Mouse (Mus musculus): ENCODE measurements around the gene Ciz1. TPM values are rescaled to one million over a fixed set of nuclear protein-coding genes. Genes with fewer than 3 reads are reported as not detected.

Gene Ciz1
- polyA plus RNA-seq, 1 experiment from 2014 or later, result 56.7 TPM

DNA sequence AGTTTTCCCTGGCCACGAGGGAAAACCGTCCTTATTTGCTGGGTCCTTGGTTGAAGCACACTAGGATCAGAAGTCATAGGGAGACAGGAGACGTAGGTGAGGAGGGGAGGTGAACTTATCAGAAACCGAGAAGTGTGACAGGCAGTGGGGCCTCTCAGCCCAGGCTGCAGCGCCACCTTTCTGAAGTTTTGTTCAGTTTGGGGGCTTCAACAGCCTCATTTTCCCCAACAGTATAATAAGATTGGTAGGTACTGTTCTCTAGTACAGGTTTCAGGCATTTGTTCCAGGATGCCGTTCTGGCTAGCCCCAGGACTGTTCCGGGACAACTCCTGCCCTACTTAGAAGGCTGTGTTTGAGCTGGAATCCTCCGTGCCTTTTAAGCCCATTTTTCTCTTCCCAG, 42.8 kb downstream of the Ciz1 start:
- peak overlapping the region; percentile 85 for H3K27ac ChIP-seq
- H3K9ac ChIP-seq (replicated peaks), result peak overlapping the region; percentile 86
- H3K27me3 ChIP-seq, result no peaks in the 10 kb centered on the region
- peaks cover 19% of the 10 kb centered on the region for H3K4me1 ChIP-seq (replicated peaks)
- H3K4me3 ChIP-seq (replicated peaks), result peak overlapping the region; percentile 83
- H3K36me3 ChIP-seq, result peaks cover 12% of the 10 kb centered on the region; the same call in 1 of the 2 replicates
- H3K4me2 ChIP-seq (replicated peaks), result peak overlapping the region; percentile 96
- 5% methylated on average over 8 of the region's 8 CpGs for WGBS
- H3K9me3 ChIP-seq, result no peaks in the 10 kb centered on the region
- ATAC-seq, result no peak

DNA sequence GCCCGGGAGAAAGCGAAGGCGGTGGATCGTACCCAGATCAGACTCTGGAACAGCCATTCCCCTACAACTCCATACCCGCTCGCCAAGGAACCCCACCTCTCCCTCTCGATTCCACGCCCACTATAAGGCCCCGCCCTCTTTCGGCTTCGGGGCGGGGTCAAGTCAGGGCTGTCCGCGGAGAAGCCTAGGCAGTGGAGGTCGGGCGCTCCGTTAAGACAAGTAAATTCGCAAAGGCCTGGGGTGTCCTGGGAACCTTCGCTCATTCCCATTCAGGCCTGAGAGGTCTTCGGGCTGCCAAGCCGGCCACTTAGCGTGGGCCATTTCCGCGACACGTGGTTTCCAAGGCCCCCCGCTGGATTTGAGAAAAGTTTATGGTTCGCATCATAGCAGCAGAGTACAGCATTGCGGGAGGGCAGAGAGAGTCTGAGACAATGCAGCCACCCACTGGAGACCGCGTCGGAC, 43.4 kb downstream of the Ciz1 start, which contains the start of gene Ptges2:
Gene Ptges2, plus strand, starts transcription at position 413 of the 462 bp plus-strand sequence.
- H3K9me3 ChIP-seq, result no peaks in the 10 kb centered on the region
- H3K4me3 ChIP-seq (replicated peaks), result peak within 1 kb of the TSS; percentile 83
- peak within 1 kb of the TSS; percentile 86 for H3K9ac ChIP-seq (replicated peaks)
- peaks cover 17% of the 10 kb centered on the region for H3K36me3 ChIP-seq
- WGBS, result under 1% methylated on average over 31 of the region's 31 CpGs
- peak within 1 kb of the TSS; percentile 96 for H3K4me2 ChIP-seq (replicated peaks)
- peak within 1 kb of the TSS; percentile 85 for H3K27ac ChIP-seq
- H3K27me3 ChIP-seq, result no peaks in the 10 kb centered on the region
- ATAC-seq, result peak; percentile 91
- peaks cover 19% of the 10 kb centered on the region for H3K4me1 ChIP-seq (replicated peaks)

DNA sequence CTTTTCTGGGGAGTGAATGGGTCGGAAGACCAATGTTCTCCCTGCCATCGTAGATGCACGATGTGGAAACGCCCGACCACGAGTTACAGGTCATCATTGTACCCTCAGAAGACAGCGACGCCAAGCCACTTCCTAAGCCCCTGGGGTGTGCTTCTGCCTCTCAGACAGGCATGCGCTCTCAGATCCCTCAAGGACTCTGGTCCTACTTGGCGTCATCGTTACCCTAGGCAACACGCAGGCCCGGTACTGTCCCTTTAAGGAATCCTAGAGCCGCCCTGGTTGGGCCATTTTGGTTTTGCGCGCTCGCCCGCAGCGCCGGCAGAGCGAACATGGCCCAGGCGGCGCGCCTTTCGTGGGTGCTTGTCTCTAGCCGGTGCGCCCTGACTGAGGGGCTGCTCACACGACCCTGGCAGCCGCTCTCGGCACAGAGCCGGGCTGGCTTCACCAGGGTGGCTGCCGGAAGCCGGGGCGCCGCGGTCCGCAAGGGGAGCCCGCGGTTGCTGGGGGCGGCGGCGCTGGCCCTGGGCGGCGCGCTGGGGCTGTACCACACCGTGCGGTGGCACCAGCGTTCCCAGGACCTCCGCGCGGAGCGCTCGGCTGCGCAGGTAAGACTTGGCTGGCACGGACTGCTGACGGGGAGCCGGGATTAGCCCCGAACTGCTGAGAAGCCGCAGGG, 44.0 kb downstream of the Ciz1 start:
- peak overlapping the region; percentile 83 for H3K4me3 ChIP-seq (replicated peaks)
- H3K36me3 ChIP-seq, result peaks cover 23% of the 10 kb centered on the region
- H3K27me3 ChIP-seq, result no peaks in the 10 kb centered on the region
- peak overlapping the region; percentile 85 for H3K27ac ChIP-seq
- H3K9me3 ChIP-seq, result no peaks in the 10 kb centered on the region
- under 1% methylated on average over 59 of the region's 59 CpGs for WGBS
- peak; percentile 98 for ATAC-seq
- H3K9ac ChIP-seq (replicated peaks), result peak overlapping the region; percentile 86
- peak overlapping the region; percentile 96 for H3K4me2 ChIP-seq (replicated peaks)
- H3K4me1 ChIP-seq (replicated peaks), result peaks cover 19% of the 10 kb centered on the region

DNA sequence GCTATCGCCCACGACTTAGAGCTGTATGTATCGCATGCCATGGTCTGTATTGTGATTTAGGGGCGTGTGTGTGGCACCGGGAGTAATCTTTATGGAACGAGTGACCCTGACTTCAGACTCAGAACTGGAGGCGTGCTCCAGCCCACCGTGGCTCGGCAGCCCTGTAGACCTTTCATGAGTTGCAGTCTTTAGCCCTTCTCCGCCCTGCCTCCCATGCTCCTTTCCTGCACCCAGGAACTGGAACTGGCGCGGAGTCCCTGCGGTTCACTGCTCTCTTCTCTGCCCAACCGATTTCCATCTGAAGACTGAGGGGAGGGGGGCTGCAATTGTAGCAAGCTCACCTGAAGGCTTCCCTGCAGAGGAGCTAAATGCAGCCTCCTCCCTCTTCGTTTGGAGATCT, 44.6 kb downstream of the Ciz1 start:
- H3K27me3 ChIP-seq, result no peaks in the 10 kb centered on the region
- peak overlapping the region; percentile 83 for H3K4me3 ChIP-seq (replicated peaks)
- H3K4me1 ChIP-seq (replicated peaks), result peaks cover 19% of the 10 kb centered on the region
- H3K4me2 ChIP-seq (replicated peaks), result peak overlapping the region; percentile 96
- H3K9ac ChIP-seq (replicated peaks), result peak overlapping the region; percentile 86
- ATAC-seq, result no peak
- H3K27ac ChIP-seq, result 0 out of 2 replicates have a peak overlapping the region, but pooled peaks have one; percentile 85
- H3K36me3 ChIP-seq, result peaks cover 29% of the 10 kb centered on the region
- WGBS, result under 1% methylated on average over 15 of the region's 15 CpGs
- no peaks in the 10 kb centered on the region for H3K9me3 ChIP-seq

DNA sequence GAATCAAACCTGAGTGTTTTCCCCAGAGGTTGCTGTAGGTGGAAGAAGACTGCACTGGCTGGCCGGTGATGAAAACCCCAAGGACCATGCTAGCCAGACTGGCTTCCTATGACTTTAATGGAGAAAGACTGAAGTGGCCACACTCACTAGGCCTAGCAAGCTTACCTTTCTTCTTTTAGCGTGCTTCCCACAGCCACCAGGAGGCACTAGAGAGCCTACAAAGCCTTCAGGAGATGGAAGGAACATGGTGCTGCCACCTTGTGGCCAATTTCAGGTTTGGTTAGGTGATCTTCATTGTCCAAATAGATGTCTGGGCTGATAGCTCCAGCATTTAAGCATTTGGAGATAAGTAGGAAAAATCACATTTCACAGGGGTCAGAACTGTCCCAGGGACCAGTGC, 52.5 kb downstream of the Ciz1 start:
- Histone ChIP-seq H3K4me2 (replicated peaks) (no peak overlapping the region), H3K9ac (replicated peaks) (no peak overlapping the region), H3K4me1 (replicated peaks) (no peaks in the 10 kb centered on the region), H3K27ac (no peak overlapping the region), H3K36me3 (peaks cover 34% of the 10 kb centered on the region), H3K4me3 (replicated peaks) (no peak overlapping the region), H3K9me3 (no peaks in the 10 kb centered on the region), H3K27me3 (no peaks in the 10 kb centered on the region)
- ATAC-seq, result peak; percentile 67
- 18% methylated on average over 2 of the region's 2 CpGs for whole genome bisulfite sequencing

DNA sequence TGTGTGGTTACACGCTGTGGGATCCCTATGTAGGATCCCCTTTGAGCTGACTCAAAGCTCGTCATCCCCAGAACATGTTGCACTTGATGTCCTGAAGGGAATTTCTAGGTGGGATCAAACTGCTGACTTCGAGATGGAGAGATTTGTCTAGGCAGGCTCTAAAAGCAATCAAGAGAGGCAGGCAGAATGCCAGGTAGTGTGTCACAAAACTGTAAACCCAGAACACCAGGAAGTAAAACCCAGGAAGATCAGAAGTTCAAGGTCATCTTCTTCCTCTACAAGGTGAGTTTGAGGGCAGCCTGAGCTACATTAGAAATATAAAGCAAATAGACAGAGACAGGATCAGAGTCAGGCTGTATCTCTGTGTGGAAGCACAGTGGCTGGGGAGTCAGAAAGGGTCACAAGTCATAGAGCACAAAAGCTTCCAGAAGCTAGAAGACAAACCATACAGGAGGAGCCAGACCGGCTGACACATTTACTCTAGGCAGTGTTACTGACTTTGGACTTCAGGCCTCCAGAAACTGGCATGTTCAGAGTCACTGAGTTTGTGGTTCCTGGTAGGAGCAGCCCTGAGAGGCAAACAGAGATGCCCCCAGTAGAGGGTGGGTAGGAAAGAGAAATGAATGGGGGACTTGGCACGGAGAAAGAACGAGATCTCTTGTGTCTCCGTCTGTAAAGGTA, 55.2 kb downstream of the Ciz1 start:
- ATAC-seq, result no peak
- no peak overlapping the region for H3K27ac ChIP-seq
- 82% methylated on average over 7 of the region's 7 CpGs for WGBS
- H3K36me3 ChIP-seq, result peaks cover 8% of the 10 kb centered on the region
- no peaks in the 10 kb centered on the region for H3K4me1 ChIP-seq (replicated peaks)
- H3K4me2 ChIP-seq (replicated peaks), result no peak overlapping the region
- no peak overlapping the region for H3K9ac ChIP-seq (replicated peaks)
- no peak overlapping the region for H3K4me3 ChIP-seq (replicated peaks)
- H3K9me3 ChIP-seq, result no peaks in the 10 kb centered on the region
- no peaks in the 10 kb centered on the region for H3K27me3 ChIP-seq

DNA sequence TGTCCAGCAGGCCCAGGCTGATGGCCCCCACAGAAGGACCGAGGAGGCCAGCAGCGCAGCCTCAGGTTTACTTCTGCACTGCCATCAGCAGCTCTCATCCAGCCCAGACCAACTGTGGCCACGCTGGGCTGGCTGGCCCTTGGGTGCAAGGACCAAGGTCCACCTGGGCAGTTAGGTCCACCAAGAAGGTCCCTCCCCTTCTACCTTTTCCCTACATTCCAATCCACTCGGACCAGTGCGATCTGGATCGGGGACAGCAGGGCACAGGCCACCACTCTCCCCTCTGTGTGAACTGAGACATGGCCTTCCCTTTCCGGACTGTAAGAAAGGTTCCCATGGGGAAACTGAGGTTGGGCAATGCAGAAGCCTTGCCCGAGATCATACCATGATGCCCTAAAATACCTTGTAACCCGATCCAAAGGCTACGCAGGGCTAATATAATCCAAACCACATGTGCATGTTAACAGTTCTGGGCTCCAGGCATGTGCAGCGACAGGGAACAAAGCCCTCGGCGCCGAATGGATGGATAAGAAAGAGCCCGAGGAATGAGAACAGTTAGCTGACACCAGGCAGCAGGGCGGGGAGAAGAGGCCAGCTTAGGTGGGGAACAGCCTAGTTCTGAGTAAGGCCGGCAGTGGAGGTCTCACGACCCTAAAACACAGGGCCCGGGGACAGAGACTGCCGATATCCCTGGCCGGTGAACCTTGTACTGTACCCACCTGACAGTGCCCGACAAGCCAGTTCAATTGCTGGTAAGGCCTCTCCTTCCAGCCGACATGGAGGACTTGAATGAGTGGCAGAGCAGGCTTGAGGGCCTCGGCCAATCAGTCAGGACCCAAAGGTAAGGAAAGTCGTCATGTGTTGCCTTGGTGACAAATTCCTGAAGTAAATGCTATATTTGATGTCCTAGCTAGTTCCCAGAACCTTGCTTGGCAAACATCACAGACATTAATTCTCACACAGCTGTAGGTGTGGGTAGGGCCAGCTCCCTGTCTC, 56.6 kb downstream of the Ciz1 start:
- Histone ChIP-seq H3K27ac (no peak overlapping the region), H3K4me1 (replicated peaks) (no peaks in the 10 kb centered on the region), H3K27me3 (no peaks in the 10 kb centered on the region), H3K4me2 (replicated peaks) (no peak overlapping the region), H3K9ac (replicated peaks) (no peak overlapping the region), H3K4me3 (replicated peaks) (no peak overlapping the region), H3K36me3 (peaks cover 2% of the 10 kb centered on the region), H3K9me3 (no peaks in the 10 kb centered on the region)
- ATAC-seq, result no peak
- WGBS, result 71% methylated on average over 25 of the region's 25 CpGs

DNA sequence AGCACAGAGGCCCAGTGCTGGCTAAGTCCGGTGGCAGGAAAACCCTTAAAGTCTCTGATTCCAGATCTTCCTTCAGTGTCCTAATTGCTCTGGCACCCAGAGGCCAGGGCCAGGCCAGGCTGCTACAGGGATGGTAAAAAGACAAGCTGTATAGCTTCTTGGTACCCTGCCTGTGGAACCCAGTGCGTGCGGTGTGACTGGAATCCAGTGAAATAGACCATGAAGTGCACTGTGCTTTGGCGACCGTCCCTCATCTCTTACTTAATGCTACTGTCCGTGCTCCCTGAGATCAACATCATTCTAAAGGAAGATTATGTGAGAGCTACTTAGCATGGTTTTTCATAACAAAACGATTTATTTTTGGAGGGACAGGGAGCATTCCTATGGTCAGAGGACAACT, 59.3 kb downstream of the Ciz1 start:
- no peak for ATAC-seq
- WGBS, result 84% methylated on average over 7 of the region's 7 CpGs
- H3K27ac ChIP-seq, result no peak overlapping the region
- no peaks in the 10 kb centered on the region for H3K4me1 ChIP-seq (replicated peaks)
- no peak overlapping the region for H3K4me2 ChIP-seq (replicated peaks)
- H3K36me3 ChIP-seq, result peaks cover 29% of the 10 kb centered on the region
- no peak overlapping the region for H3K4me3 ChIP-seq (replicated peaks)
- no peak overlapping the region for H3K9ac ChIP-seq (replicated peaks)
- H3K9me3 ChIP-seq, result no peaks in the 10 kb centered on the region
- no peaks in the 10 kb centered on the region for H3K27me3 ChIP-seq

DNA sequence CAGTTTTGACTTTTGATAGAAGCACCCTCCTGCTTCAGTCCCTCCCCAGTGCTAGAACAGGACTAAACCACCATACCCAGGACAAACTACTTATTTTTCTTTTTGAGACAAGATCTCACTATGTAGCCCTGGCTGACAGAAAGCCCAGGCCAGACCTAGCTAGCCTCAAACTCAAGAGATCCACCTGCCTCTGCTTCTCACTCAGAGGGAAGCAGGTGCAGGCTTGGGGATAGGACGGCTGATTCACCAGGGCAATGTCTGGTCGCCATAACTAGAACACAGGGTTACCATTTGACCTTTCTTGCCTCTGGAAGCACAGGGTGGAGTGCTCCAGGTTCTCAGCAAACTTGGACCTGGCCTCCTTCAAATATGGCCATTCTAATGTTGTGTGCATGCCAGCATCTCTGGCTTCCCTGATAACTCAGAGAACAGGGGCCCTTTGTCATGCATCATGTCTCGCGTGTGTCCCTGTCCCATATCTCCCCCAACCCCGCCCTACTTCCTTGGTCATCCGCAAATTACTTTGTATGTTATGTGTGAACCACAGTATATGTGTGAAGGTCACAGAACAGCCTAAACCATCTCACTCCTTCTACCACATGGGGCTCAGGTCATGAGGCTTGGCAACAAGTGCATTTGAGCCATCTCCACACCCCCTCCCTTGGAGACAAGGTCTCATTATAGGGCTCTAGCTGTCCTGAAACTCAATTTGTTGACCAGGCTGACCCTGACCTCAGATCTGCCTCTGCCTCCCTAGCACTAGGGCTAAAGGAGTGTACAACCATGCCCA, 60.8 kb downstream of the Ciz1 start:
- H3K36me3 ChIP-seq, result peaks cover 44% of the 10 kb centered on the region
- H3K27ac ChIP-seq, result no peak overlapping the region
- no peaks in the 10 kb centered on the region for H3K9me3 ChIP-seq
- H3K9ac ChIP-seq (replicated peaks), result no peak overlapping the region
- no peak overlapping the region for H3K4me2 ChIP-seq (replicated peaks)
- no peak overlapping the region for H3K4me3 ChIP-seq (replicated peaks)
- H3K4me1 ChIP-seq (replicated peaks), result no peaks in the 10 kb centered on the region
- no peak for ATAC-seq
- 92% methylated on average over 6 of the region's 6 CpGs for WGBS
- H3K27me3 ChIP-seq, result no peaks in the 10 kb centered on the region

DNA sequence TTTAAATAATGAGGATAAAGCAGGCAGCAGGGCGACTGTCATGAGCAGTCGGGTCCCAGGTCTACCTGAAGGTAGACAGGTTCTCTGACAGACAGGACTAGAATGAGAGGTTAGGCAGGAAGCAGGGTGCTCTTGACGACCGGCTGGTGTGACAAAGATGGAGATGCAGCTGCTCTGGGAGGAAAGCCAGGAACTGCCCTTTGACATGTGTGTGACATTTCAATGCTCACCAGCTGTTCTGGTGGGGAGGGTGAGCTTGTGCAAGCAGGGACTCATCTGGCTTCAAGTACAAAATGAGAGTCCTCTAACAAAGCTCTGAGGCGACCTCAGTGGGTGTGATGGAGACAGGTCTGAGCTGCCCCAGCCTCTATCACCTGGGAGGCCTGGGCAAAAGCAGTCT, 61.8 kb downstream of the Ciz1 start:
- Histone ChIP-seq H3K27me3 (no peaks in the 10 kb centered on the region), H3K9ac (replicated peaks) (no peak overlapping the region), H3K36me3 (peaks cover 54% of the 10 kb centered on the region)

DNA sequence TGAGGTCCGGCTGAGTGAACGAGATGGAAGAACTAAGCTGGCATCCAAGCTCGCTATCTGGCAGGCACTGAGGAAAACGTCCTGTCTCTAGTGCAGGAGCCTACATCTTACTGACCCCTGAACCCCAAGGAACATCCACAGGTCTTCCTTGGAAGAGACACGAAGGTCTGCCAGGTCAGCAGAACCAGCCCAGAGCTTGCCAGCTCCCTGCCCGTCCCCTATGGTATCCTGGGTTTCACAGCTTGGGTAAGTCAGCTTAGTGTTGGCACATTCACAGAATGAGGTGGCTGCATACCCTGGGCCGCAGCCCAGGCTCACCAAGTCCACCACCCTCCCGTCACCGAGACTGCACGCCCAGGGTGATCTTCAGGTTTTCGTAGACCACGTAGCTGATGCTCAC, 63.7 kb downstream of the Ciz1 start:
- H3K4me3 ChIP-seq (replicated peaks), result no peak overlapping the region
- peaks cover 73% of the 10 kb centered on the region for H3K36me3 ChIP-seq
- 96% methylated on average over 12 of the region's 12 CpGs for WGBS
- H3K9me3 ChIP-seq, result no peaks in the 10 kb centered on the region
- H3K4me1 ChIP-seq (replicated peaks), result no peaks in the 10 kb centered on the region
- H3K27ac ChIP-seq, result no peak overlapping the region
- no peak for ATAC-seq
- H3K9ac ChIP-seq (replicated peaks), result no peak overlapping the region
- no peak overlapping the region for H3K4me2 ChIP-seq (replicated peaks)
- no peaks in the 10 kb centered on the region for H3K27me3 ChIP-seq

More for the DNA sequence above, 61.8 kb downstream of the Ciz1 start:
- no peaks in the 10 kb centered on the region for H3K9me3 ChIP-seq
- no peak overlapping the region for H3K4me3 ChIP-seq (replicated peaks)
- no peak overlapping the region for H3K27ac ChIP-seq
- no peak overlapping the region for H3K4me2 ChIP-seq (replicated peaks)
- 71% methylated on average over 5 of the region's 5 CpGs for WGBS
- no peak for ATAC-seq
- H3K4me1 ChIP-seq (replicated peaks), result no peaks in the 10 kb centered on the region
